Comparison of ENCODE assay signal across 12 mouse cellular contexts in the genomic region with DNA sequence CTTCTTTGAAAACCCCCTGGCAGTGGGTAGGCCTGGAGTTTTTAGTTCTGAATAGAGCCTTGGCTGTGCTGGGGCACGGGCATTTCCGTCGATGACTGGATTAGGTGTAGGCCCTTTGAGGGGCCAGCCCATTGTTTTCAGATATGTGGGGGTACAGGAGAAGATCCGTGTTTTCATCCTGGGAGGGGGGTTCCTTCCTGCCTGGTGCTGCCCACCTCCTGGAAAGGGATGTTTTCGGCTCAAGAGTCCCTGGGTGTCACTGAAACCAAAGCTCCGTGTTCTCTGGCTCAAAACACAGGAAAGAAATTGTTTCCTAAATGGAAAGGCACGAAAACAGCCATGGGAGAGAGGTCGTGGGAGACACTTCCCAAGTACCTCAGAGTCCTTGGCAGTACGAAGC. TPM values are rescaled to one million over a fixed set of nuclear protein-coding genes. Genes with fewer than 3 reads are reported as not detected.
DNase-seq lines count a peak whose midpoint lies in the region; ATAC-seq lines count a peak whose summit lies in the region.
"Had no signal": no experiment of that assay in that cellular context is flagged by ENCODE, and none has a peak within 500 bp of the region (broad histone marks: within the 10 kb centered on the region; RNA-seq: fewer than 3 reads in every experiment).

No protein-coding gene starts in this region.

- peak overlapping the region; percentile 74; the same call in 1 of the 2 replicates for H3K27ac ChIP-seq in kidney, embryonic 15.5 days
- peak overlapping the region; percentile 100 for H3K27ac ChIP-seq in brown adipose tissue, adult 24 weeks (replicated peaks; ENCODE audit: low read depth, low read length)
- peak overlapping the region; percentile 52; the same call in 1 of the 2 replicates for H3K27ac ChIP-seq in embryonic facial prominence, embryonic 10.5 days (replicated peaks)
- peak overlapping the region; percentile 51 for H3K27ac ChIP-seq in limb, embryonic 10.5 days
- H3K27ac ChIP-seq: liver, embryonic 15.5 days had no signal

- H3K36me3 ChIP-seq in kidney, embryonic 15.5 days, result no peaks in the 10 kb centered on the region
- H3K36me3 ChIP-seq in embryonic facial prominence, embryonic 10.5 days (replicated peaks), result no peaks in the 10 kb centered on the region
- no peaks in the 10 kb centered on the region for H3K36me3 ChIP-seq in limb, embryonic 10.5 days
- H3K36me3 ChIP-seq: embryonic facial prominence, embryonic 13.5 days; liver, embryonic 15.5 days had no signal

- no peak for ATAC-seq in kidney, embryonic 15.5 days (replicated peaks; ENCODE audit: low FRiP score)
- ATAC-seq: forebrain, embryonic 14.5 days had no signal

- no peak overlapping the region for H3K4me2 ChIP-seq in kidney, embryonic 15.5 days
- H3K4me2 ChIP-seq: embryonic facial prominence, embryonic 13.5 days; liver, embryonic 15.5 days had no signal

- no peak overlapping the region for H3K4me3 ChIP-seq in kidney, embryonic 15.5 days (replicated peaks)
- peak overlapping the region; percentile 46 for H3K4me3 ChIP-seq in brown adipose tissue, adult 24 weeks (ENCODE audit: insufficient read depth, low read depth, low read length)
- no peak overlapping the region for H3K4me3 ChIP-seq in embryonic facial prominence, embryonic 10.5 days
- no peak overlapping the region for H3K4me3 ChIP-seq in limb, embryonic 10.5 days
- H3K4me3 ChIP-seq: embryonic facial prominence, embryonic 13.5 days; liver, embryonic 15.5 days; myocyte had no signal

- intact Hi-C loops in left cerebral cortex, postnatal 4 days (cut with DNase I), result no loop called here

- H3K4me1 ChIP-seq in kidney, embryonic 15.5 days, result peaks cover 61% of the 10 kb centered on the region
- H3K4me1 ChIP-seq in brown adipose tissue, adult 24 weeks (ENCODE audit: control insufficient read depth, insufficient read depth, insufficient read length, low read length), result peaks cover 55% of the 10 kb centered on the region
- peaks cover 72% of the 10 kb centered on the region for H3K4me1 ChIP-seq in embryonic facial prominence, embryonic 10.5 days
- H3K4me1 ChIP-seq in limb, embryonic 10.5 days, result peaks cover 35% of the 10 kb centered on the region

- H3K27me3 ChIP-seq in kidney, embryonic 15.5 days, result no peaks in the 10 kb centered on the region
- H3K27me3 ChIP-seq in embryonic facial prominence, embryonic 10.5 days (replicated peaks; ENCODE audit: low read depth, poor library complexity, severe bottlenecking), result no peaks in the 10 kb centered on the region
- peaks cover 12% of the 10 kb centered on the region; the same call in 1 of the 2 replicates for H3K27me3 ChIP-seq in limb, embryonic 10.5 days (ENCODE audit: low read depth, poor library complexity, severe bottlenecking)
- H3K27me3 ChIP-seq: embryonic facial prominence, embryonic 13.5 days had no signal

- H3K9ac ChIP-seq in kidney, embryonic 15.5 days, result no peak overlapping the region
- H3K9ac ChIP-seq: embryonic facial prominence, embryonic 13.5 days; liver, embryonic 15.5 days had no signal

- whole genome bisulfite sequencing in kidney, embryonic 15.5 days, result 62% methylated on average over 9 of the region's 9 CpGs
- 71% methylated on average over 9 of the region's 9 CpGs for WGBS in embryonic facial prominence, embryonic 10.5 days
- WGBS in limb, embryonic 10.5 days, result 84% methylated on average over 9 of the region's 9 CpGs

- no peak for DNase-seq in kidney, postnatal 10 days
- no peak for DNase-seq in embryonic facial prominence, embryonic 10.5 days (ENCODE audit: low spot score)
- DNase-seq in limb, embryonic 10.5 days (ENCODE audit: low spot score), result no peak
- no peak for DNase-seq in neural tube, embryonic 10.5 days (ENCODE audit: extremely low spot score, low spot score)
- DNase-seq in left cerebral cortex, postnatal 4 days, result no peak
- DNase-seq: cerebellum, postnatal 10 days had no signal

- H3K9me3 ChIP-seq in kidney, embryonic 15.5 days (replicated peaks), result no peaks in the 10 kb centered on the region
- H3K9me3 ChIP-seq in embryonic facial prominence, embryonic 10.5 days, result no peaks in the 10 kb centered on the region
- no peaks in the 10 kb centered on the region for H3K9me3 ChIP-seq in limb, embryonic 10.5 days (replicated peaks)
- H3K9me3 ChIP-seq: embryonic facial prominence, embryonic 13.5 days; liver, embryonic 15.5 days had no signal

RNA-seq across cellular contexts. Expression of a gene that starts 17.9 kb away (rescaled TPM):
- 66.5 and 69.0 TPM in 2 replicates for polyA plus RNA-seq in kidney, embryonic 15.5 days (2015; fragmentation: Nextera tagmentation; extraction: Ambion mirVana)
- 35.4 and 37.4 TPM in 2 replicates for polyA plus RNA-seq in brown adipose tissue, adult 24 weeks (2012; ENCODE audit: insufficient read depth, insufficient read length, missing spikeins)
- 50.6 and 51.8 TPM in 2 replicates for polyA plus RNA-seq in embryonic facial prominence, embryonic 10.5 days (2016; fragmentation: Nextera tagmentation; extraction: Ambion mirVana)
- polyA plus RNA-seq in limb, embryonic 10.5 days (2016; fragmentation: Nextera tagmentation; extraction: Ambion mirVana), result 40.1 and 47.8 TPM in 2 replicates
- 100 to 1,000 TPM; 127 to 130 TPM for total RNA-seq in left cerebral cortex, postnatal 4 days (2021)
